Mouse (Mus musculus) gastrocnemius, postnatal 25 days (tissue): ENCODE data around the gene Eps8l3. TPM values are rescaled to one million over a fixed set of nuclear protein-coding genes. Genes with fewer than 3 reads are reported as not detected.

Source experiments
- DNase-seq: peaks from one replicate; pipeline ENCODE4 v3.0.0; 2022
- total RNA-seq, 2 experiments: library from RNA; stranded (reverse); gene quantifications; 1 replicate in 1 of 2; 2 replicates in 1 of 2; pipeline ENCODE4 v1.2.3; 2021

Gene Eps8l3
- total RNA-seq, 2 experiments from 2014 or later: not detected

DNA sequence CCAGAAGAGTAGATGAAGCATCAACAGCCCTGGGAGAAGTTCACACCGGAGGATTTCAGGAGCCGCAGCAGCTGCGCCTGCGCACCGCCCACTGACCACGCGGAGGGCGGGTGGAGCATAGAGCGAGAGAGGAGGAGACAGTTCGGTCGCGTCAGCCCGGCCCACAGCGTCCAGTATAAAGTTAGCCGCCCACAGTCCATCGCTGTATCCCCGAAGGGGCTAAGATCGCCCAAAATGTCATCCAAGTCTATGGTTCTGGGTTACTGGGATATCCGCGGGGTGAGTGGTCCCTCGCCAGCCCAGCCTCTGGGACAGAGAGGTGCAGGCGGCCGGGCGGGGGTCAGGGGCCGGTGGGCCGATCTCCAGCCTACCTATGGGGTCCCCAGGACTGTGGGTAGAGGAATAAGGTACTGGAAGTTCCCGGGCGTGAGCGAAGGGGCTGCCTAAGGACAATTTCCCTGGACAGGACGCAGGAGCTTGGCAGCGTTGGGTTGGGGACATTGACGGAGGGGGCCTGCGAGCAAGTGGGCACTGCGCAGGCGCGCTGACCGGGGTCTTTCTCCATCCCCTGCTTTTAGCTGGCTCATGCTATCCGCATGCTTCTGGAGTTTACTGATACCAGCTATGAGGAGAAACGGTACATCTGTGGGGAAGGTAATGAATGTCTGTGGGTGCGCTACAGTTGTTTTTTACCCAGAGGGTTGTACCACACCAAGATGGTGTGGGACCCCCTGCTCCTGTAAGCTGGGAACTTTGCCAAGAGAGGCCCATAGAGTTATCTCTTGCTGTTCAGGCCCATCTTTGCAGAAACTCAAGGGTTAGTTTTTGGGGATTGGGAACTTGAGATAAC lies 18.9 kb downstream of the Eps8l3 start, which contains the start of gene Gstm5:
Gstm5 (plus strand) TSS at position 102 of the 850 bp plus-strand sequence.
- DNase-seq: peak; percentile 81

GRCm38 (mm10) chr3:107898691-107899090 lies 21.7 kb downstream of the Eps8l3 start:
- no peak for DNase-seq

- no peak for DNase-seq
These were observed 24.1 kb downstream of the Eps8l3 start for GRCm38 (mm10) chr3:107900955-107901673.

DNA sequence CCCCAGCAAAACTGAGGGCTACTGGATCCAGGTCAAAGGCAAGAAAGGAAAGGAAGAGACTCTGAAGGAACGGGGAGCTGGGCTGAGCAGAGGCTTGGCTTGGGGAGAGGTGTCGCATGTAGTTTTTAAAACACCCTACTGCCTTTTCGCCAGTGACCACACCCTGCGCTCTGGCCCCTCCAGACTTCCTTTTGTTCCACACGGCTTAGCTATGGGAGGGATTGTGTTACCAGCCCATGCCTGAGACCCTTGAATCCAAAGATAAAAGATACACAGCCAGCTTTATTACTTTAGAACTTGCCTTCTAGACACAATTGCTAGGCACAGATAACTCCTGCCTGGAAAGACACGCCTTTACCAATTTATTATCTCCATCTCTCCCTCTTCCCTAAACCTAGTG lies 28.9 kb downstream of the Eps8l3 start:
- DNase-seq: no peak

GRCm38 (mm10) chr3:107916674-107917073 lies 39.6 kb downstream of the Eps8l3 start:
- DNase-seq: no peak

- no peak for DNase-seq
These were observed 40.1 kb downstream of the Eps8l3 start for GRCm38 (mm10) chr3:107917097-107917496.

- no peak for DNase-seq
These were observed 40.9 kb downstream of the Eps8l3 start for GRCm38 (mm10) chr3:107917783-107918408.

DNA sequence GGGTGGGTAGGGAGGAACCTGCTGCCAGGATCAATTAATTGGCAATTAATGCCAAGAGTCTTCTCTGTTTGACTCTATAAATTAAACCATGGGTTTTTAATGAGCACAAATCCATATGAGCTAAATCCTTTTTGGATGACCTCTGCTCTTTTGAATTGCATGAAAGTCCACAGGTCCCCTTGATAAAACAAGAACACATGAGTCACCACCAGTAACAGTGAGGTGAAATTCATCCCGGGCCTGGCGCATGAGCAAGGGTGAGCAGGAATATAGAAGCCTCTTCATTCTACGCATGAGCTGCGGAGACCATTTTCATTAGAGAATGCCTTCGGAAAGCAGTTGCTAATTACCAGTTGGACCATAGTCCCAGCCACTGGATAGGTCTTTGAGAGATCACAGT lies 43.3 kb downstream of the Eps8l3 start:
- DNase-seq: no peak

DNA sequence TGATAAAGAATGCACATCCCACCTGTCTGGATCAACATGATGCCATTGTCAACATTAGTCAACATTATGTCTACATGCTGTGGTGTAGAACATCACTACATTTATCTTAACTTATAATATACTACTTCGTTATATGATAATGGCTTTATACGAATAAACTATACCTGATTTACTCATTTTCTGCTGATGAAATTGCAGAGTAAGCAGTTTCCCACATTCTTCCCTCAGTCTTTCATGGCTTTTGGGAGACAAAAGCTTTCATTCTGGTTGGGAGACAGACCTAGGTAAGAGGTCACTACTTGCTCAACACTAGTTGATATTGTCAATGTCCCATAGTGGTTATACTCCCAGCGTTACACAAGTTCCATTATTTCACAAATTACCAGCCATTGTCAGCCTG lies 48.3 kb downstream of the Eps8l3 start:
- no peak for DNase-seq

- DNase-seq: no peak
These were observed 50.8 kb downstream of the Eps8l3 start for GRCm38 (mm10) chr3:107927841-107928240.

GRCm38 (mm10) chr3:107928691-107929090 lies 51.7 kb downstream of the Eps8l3 start:
- no peak for DNase-seq

DNA sequence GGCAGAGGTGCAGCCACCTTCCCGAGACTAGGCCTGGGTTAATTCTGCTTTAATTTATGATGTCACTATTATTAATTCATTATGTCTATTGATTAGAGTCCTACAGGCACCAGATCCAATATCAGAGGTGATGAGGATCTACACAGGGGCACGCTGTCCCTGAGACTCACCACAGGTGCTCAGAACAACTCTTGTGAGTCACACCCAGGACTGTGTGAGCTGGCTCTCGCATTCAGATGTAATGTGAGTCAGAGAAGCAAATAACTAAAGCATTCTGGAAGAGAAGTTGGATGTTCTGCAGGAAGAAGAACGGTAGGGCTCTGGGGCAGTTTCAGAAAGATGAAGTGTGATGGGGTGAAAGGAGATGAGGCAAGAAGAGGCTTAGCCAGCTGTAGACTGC lies 52.2 kb downstream of the Eps8l3 start:
- DNase-seq: no peak

DNA sequence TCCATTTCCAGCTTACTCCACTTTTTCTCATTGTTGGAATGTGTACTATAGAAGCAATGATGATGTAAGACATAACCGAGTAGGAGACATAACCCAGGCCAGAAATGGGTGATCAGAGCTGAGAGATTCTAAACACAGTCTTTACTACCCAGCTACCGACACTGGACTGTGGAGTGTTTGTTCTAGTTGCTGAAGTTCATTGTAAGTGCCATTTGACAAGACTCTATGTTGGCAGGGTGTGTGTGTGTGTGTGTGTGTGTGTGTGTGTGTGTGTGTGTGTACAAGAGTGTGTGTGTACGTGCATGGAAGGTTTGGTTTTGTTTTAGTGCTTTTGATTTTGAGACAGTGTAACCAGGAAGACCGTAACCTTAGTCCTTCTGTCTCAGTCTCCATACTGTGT lies 52.7 kb downstream of the Eps8l3 start:
- DNase-seq: no peak

DNA sequence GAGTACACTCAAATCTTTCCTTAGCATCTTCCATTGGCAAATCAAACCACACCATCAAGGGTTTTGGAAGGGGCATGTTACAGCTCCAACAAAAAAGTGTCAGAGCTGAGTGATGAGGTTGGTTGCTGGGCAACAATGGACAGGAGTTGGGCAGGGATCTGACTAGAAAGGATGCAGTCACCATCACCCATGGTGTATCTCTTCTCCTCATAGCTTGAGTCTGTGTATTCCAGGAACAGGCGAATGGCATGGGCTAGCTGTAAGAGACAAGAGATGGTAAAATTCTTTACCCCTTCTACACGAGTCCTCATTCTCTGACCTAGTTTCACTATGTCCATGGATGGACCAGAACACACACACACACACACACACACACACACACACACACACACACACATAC lies 54.1 kb downstream of the Eps8l3 start:
- no peak for DNase-seq

DNA sequence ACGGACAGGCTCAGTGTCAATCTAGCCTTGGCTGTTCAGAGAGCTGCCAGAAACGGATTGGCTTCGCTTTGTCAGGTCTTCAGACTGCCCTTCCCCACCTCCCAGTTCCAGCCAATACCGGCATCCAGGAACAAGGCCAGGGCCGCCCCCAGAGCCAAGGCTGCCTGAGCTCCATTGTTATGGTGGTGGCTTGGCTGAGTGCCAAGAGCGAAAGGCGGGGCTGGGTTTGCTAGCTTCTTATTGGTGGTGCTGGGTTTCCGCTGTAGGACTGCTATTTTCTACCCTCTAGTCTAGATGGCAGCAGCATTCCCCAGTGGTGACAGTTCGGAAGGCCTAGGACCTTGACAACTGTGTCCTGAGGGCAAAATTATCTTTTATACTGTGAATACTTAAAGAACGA lies 54.6 kb downstream of the Eps8l3 start, which contains the start of gene Gstm7:
Gstm7 (minus strand) TSS at position 148 of the 400 bp plus-strand sequence.
- DNase-seq: peak; percentile 95

GRCm38 (mm10) chr3:107932128-107932527 lies 55.1 kb downstream of the Eps8l3 start:
- no peak for DNase-seq

DNA sequence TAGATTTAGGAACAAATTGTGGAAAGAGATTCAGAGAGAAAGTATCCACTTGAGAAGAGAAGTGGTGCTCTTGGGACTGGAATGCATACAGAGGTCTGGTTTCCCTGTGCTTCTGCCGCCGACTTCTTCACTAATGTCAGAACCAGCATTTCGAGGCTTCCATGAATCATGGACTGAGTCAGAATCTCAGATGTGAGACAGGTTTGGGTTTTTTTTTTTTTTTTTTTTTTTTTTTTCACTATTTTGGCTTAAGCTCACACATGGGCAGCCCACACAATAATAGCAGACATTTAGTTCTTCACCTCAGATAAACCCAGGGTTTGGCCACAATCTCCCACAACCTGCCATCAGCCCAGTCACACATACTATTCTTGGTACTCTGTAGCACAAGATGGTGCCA lies 58.2 kb downstream of the Eps8l3 start:
- DNase-seq: no peak

GRCm38 (mm10) chr3:107935888-107936287 lies 58.9 kb downstream of the Eps8l3 start:
- DNase-seq: no peak

GRCm38 (mm10) chr3:107939403-107939802 lies 62.4 kb downstream of the Eps8l3 start:
- peak; percentile 75 for DNase-seq

DNA sequence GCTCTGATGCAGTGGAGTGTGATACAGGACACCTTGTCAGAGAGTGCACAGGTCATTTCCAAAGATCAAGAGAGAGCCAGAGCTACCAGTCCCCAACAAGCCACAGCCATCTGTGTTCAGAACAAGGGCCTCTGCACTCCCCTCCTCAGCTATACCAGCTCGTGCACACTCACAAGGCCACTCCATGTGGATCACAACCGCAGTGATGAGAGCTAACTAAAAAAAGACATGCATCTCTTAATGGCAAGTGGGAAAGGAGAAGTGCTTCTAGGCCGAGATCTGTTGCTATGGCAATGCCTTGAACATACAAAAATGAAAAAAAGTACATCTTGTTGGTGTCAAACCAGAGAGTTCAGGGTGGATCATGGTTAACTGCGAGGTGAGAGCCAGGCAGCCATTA lies 62.8 kb downstream of the Eps8l3 start:
- DNase-seq: no peak

GRCm38 (mm10) chr3:107940524-107940923 lies 63.5 kb downstream of the Eps8l3 start:
- DNase-seq: no peak

- no peak for DNase-seq
These were observed 64.2 kb downstream of the Eps8l3 start for GRCm38 (mm10) chr3:107941261-107941660.
